Mouse (Mus musculus) myocyte (in vitro differentiated cells): ENCODE measurements around the gene Acss2.

ENCODE experiments used
- E2F4 ChIP-seq: IDR thresholded peaks from one replicate; pipeline ENCODE4 v1.6.1; 2011; ENCODE audit warnings: mild to moderate bottlenecking, control low read depth, moderate library complexity; ENCODE audit not compliant: insufficient read depth
- MAX ChIP-seq: IDR thresholded peaks from one replicate; pipeline ENCODE4 v1.6.1; 2011; ENCODE audit warnings: low read depth, mild to moderate bottlenecking, control low read depth
- MYOD1 ChIP-seq, 3 experiments: IDR thresholded peaks; one replicate each; pipeline ENCODE4 v1.6.1; 2011; ENCODE audit warnings: control low read depth in 2 of 3, low read depth in 2 of 3, mild to moderate bottlenecking in 2 of 3, moderate library complexity in 1 of 3; ENCODE audit not compliant: insufficient read length in 2 of 3, control insufficient read depth in 1 of 3
- MYOG ChIP-seq, 3 experiments: IDR thresholded peaks; one replicate each; pipeline ENCODE4 v1.6.1; 2011; ENCODE audit warnings: control low read depth in 2 of 3, low read depth in 2 of 3, mild to moderate bottlenecking in 2 of 3; ENCODE audit not compliant: insufficient read length in 2 of 3, control insufficient read depth in 1 of 3, insufficient read depth in 1 of 3
- POLR2A ChIP-seq: IDR thresholded peaks from one replicate; pipeline ENCODE4 v1.6.1; 2011; ENCODE audit warnings: low read depth, mild to moderate bottlenecking, control low read depth, moderate library complexity; ENCODE audit not compliant: insufficient read length
- POLR2AphosphoS2 ChIP-seq: IDR thresholded peaks from one replicate; pipeline ENCODE4 v1.6.1; 2011; ENCODE audit warnings: low read depth, control low read depth; ENCODE audit not compliant: insufficient read length
- REST ChIP-seq: IDR thresholded peaks from one replicate; pipeline ENCODE4 v1.6.1; 2011; ENCODE audit warnings: mild to moderate bottlenecking, control low read depth, moderate library complexity; ENCODE audit not compliant: insufficient read depth, insufficient read length
- SRF ChIP-seq: IDR thresholded peaks from one replicate; pipeline ENCODE4 v1.6.1; 2011; ENCODE audit warnings: low read depth; ENCODE audit not compliant: control insufficient read depth, insufficient read length
- TCF12 ChIP-seq: IDR thresholded peaks from one replicate; pipeline ENCODE4 v1.6.1; 2011; ENCODE audit warnings: mild to moderate bottlenecking, control low read depth; ENCODE audit not compliant: poor library complexity, insufficient read depth, severe bottlenecking
- USF1 ChIP-seq: IDR thresholded peaks from one replicate; pipeline ENCODE4 v1.6.1; 2011; ENCODE audit warnings: low read depth, mild to moderate bottlenecking, control low read depth, moderate library complexity

DNA sequence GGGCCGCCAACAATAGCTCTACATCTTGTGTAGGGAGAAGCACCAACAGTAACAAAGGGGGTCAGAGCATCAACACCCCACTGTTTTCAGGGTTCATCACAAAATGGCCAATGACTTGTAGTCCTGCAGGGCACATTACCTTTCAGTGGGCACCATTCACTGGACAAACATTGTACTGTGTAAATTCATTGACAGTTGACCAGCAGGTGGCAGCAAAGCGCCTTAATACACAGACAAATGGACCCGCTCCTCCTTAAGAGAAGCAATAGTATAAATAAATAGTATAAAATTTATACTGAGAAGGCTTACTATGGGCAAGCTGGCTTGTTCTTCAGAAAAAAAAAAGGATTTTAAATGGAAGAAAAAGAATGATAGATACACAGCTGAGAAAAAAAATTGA is 35.7 kb upstream of the Acss2 start:
- TF ChIP-seq POLR2AphosphoS2 (no peak), POLR2A (no peak), REST (no peak), MAX (no peak), MYOG (IDR thresholded peaks at IDR 0.05; ENCODE audit: control insufficient read depth in 1 of 3, insufficient read depth in 1 of 3, insufficient read length in 2 of 3, low read depth in 2 of 3) (no peak), MYOD1 (IDR thresholded peaks at IDR 0.05; ENCODE audit: control insufficient read depth in 1 of 3, insufficient read length in 2 of 3, low read depth in 2 of 3) (no peak), USF1 (no peak), TCF12 (no peak), E2F4 (no peak), SRF (no peak)
